Mouse (Mus musculus) adrenal gland, adult 8-10 months (tissue): Measurements from ENCODE around the gene Tmem132d. TPM values are rescaled to one million over a fixed set of nuclear protein-coding genes. Genes with fewer than 3 reads are reported as not detected.

Experiments
- DNase-seq: peaks from one replicate; pipeline ENCODE4 v3.0.0; 2022
- total RNA-seq, 4 experiments: library from RNA; stranded (reverse); gene quantifications; 2 replicates each; pipeline ENCODE4 v1.2.4; 2022

Gene Tmem132d
- total RNA-seq, 4 experiments from 2014 or later, result 0.09 to 0.14 TPM; not detected in 2

DNA sequence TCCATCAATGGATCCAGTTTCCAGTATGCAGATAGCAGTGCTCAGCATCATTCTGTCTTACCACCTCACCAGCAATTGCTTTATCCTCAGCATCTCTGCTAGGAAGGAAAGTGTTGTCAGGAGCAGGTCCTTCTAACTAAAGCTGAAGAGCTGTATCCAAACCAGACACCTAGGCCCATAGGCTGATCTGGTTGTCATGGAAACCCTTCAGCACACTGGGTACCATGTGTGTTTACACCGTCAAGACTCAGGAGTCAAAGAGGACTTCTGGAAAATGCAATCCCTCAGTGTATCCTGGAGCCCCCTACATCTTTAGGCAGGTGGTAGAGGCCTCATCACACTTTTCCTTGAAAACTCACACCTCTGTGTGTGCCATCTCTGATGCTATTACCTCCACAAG lies 513.7 kb downstream of the Tmem132d start:
- no peak for DNase-seq

GRCm38 (mm10) chr5:127918376-127918775 lies 514.5 kb downstream of the Tmem132d start:
- DNase-seq, result no peak

GRCm38 (mm10) chr5:127914157-127914556 lies 518.7 kb downstream of the Tmem132d start:
- DNase-seq, result no peak

DNA sequence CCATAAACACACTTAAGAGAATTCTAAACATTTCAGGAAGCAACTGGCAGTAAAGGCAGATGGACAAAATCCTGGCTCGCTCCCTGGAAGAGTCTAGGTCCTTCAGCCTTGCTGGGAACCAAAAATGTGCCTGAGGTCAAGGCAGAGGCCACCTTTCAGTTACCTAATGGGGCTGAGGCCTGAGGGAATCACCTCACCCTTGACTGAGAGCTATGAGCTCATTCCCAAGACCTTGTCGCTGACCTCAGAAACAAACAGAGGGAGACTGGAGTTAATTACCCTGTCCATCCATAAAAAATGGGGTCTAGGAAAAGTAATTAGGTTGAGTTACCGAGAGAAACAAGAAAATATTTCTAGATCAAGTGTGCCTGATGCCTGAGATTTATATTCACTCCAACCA lies 521.3 kb downstream of the Tmem132d start:
- DNase-seq, result peak; percentile 28

- DNase-seq, result no peak
Observed at GRCm38 (mm10) chr5:127910356-127910755, 522.5 kb downstream of the Tmem132d start.

DNA sequence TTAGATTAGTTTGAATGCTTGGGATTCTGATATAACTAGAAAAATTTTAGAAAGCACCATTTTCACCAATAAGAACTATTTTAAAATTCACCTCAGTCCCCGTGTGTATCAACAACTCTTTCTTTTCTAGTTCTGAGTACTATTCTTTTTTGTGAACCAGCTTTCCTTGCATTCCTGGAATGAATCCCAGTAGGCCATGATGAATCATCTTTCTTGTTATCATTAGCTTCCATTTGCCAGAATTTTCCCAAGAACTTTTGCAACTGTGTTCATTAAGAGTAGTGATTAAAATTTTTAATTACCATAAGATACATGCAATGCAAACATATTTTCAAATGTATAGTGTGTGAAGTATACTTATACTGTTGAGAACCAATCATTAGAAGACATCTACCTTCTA lies 537.7 kb downstream of the Tmem132d start:
- DNase-seq, result no peak

GRCm38 (mm10) chr5:127885566-127886505 lies 547.0 kb downstream of the Tmem132d start:
- no peak for DNase-seq

- no peak for DNase-seq
Observed at GRCm38 (mm10) chr5:127883021-127883420, 549.9 kb downstream of the Tmem132d start.

DNA sequence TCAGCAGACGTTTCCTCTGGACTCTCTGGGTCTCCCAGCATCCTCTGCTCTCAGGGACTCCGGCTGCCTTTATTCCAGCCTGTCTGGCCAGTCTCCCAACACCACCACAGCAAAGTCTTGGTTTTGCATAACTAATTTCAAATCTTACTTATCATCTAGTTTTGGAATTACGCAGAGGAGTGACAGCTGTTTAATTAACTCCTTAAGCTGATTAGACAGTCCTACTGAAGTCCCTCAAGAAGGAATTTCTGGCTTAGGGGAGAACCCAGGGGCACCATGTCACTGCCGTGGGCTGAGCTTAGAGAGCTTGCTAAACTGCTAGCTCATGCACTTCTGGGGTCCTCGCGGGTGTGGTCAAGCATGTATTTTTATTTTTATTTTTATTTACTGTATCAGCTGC lies 558.4 kb downstream of the Tmem132d start:
- no peak for DNase-seq

- DNase-seq, result no peak
Observed at GRCm38 (mm10) chr5:127865157-127865556, 567.7 kb downstream of the Tmem132d start.

DNA sequence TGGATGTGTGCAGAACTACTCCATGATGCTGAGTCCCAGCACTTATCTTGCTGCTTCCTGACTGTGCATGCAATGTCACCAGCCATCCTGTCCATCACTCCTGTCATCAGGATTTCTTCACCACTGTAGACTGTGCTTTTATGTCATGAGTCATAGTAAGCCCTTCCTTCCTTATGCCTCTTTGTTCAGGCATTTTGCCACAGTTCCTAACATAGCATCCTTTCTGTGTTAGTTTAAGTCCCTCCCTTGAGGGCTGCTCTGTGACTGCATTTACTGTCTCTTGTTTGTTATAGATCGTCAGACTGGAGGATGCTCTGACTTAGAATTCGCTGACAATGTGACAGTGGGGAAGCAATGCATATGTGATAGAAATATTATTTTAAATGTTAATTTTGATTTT lies 573.2 kb downstream of the Tmem132d start:
- DNase-seq, result no peak

DNA sequence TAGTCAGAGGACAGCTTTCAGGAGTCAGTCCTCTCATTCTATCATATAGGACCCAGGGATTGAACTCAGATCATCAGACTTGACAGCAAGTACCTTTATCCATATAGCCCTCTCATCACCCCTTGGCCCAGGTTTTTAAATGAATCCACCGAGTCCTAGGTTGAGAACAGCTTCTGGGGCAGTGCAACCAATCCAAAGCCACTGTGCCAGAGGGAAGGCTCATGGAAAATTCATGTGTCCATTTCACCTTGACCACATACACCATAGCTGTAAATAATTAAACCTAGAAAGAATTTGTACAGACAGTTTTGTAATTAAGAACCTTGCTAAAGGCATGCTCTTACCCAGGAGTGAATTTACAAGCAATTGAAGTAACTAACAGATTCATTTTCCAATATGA lies 580.6 kb downstream of the Tmem132d start:
- DNase-seq, result no peak

- DNase-seq, result no peak
Observed at GRCm38 (mm10) chr5:127831791-127832190, 601.1 kb downstream of the Tmem132d start.

DNA sequence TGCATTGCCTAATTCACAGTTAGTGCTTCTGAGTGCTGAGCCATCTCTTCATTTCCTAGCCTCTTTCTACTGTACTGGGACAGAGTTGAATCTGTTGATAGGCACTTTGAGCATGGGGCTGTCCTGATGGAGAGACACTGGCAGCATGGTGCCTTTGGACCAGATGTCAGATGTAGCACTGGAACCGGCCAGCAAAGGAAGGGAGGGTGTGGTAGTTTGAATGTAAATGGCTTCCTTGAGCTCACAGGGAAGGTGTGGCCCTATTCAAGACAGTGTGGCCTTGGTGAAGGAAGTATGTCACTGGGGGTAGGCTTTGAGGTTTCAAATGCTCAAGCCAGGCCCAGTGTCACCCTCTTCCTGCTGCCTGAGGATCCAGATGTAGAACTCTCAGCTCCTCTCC lies 602.0 kb downstream of the Tmem132d start:
- DNase-seq, result no peak

GRCm38 (mm10) chr5:127828756-127829155 lies 604.1 kb downstream of the Tmem132d start:
- no peak for DNase-seq

DNA sequence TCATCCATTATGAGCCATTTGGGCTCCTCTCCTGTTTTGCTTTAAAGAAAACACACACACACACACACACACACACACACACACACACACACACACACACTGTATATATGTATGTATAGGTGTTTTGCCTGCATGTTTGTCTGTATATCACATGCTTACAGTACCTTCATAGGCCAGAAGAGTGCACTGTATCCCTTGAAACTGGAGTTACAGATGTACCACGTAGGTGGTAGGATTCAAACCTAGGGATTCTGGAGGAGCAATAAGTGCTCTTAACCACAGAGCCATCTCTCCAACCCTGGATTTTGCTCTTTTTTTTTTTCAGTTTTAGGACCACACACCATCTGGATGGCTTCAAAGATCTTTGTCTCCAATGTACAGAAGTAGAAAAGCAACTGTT lies 610.9 kb downstream of the Tmem132d start:
- DNase-seq, result no peak

DNA sequence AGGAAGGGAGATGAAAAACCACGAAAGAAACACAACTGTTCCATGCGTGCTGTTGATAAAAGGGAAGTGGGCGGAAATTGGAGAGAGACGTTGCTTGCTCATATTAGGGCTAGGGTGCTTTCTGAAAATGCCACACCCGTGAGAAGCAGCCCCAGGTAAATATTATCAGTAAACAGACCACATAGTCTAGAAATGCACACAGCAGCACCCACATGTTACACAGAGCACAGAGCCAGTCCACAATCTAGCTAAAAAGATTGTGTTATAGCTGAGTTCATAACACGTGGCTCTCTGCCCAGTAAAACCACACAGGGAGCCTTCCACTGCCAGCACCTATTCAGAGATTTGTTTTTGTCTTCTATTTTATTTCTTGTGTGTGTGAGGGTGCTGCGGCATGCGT lies 617.6 kb downstream of the Tmem132d start:
- no peak for DNase-seq

- DNase-seq, result no peak
Observed at GRCm38 (mm10) chr5:127807419-127807818, 625.5 kb downstream of the Tmem132d start.

GRCm38 (mm10) chr5:127806850-127807249 lies 626.0 kb downstream of the Tmem132d start:
- DNase-seq, result no peak

DNA sequence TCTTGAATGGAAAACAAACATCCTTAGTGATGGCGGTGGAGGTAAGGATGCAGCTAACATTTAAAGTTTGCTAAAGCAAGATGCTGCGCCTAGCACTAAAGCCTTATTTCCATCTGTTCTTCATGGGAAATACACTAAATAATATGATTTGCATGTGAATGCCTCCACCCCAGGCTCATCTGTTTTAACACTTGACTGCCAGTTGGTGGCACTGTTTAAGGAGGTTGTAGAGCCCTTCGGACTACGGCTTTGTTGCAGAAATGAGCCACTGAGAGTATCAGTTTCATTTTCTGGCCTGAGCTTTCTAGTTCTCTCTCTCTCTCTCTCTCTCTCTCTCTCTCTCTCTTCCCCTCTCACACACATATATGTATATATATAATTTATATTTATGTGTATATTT lies 632.0 kb downstream of the Tmem132d start:
- no peak for DNase-seq

DNA sequence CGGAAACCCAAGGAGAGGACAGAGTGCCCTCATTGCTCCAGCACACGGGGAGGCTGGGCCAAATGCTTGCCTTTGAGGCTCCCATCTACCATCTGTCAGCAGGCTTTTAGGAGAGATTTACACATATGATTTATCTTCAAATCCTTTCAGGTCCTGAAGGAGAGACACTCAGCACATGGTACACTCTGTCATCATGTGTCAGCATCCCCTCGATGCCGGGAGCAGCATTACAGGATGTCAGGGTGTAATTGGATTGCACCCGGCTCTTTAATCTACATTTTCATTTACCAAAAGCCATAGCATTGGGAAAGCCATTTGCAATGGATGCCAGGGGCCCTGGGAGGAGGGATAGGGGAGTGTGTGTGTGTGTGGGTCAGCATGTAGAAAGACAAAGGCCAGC lies 651.7 kb downstream of the Tmem132d start:
- DNase-seq, result no peak

DNA sequence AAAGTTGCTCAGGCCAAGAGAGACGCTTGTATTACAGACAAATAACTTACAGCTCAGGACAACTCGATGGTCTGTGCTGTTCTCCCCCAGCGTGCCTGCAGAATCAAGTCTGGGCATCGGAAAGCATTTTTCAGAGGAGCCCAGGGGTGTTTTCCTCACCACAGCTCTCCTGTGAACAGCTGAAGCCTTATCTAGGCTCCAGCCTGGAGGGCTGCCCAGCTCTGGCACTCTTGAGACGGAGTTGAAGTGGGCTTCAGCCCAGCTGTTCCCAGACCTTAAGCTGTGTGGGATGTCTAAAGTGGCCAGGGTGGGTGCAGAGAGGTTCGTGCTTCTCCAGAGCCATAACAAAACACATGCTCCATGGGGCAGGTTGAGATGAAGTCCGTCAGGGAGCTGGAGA lies 657.1 kb downstream of the Tmem132d start:
- DNase-seq, result no peak

DNA sequence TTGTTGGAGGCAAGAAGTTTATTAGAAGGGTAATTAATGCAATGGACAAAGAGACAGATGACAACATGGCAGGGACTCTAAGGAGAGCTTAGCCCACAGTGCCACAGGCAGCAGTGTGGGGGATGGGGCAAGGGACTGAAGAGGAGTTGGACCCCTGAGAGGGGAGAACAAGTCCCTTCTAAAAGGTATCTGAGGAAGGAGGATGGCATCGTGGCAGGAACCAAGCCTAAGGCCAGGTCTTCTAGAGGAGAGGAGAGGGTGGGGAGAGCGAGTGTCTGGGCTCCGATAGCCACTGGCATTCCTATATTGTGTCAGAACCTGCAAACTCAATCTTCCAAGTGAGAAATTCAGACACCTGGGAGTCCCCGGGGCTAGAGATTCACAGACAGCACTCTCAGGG lies 674.3 kb downstream of the Tmem132d start:
- no peak for DNase-seq

DNA sequence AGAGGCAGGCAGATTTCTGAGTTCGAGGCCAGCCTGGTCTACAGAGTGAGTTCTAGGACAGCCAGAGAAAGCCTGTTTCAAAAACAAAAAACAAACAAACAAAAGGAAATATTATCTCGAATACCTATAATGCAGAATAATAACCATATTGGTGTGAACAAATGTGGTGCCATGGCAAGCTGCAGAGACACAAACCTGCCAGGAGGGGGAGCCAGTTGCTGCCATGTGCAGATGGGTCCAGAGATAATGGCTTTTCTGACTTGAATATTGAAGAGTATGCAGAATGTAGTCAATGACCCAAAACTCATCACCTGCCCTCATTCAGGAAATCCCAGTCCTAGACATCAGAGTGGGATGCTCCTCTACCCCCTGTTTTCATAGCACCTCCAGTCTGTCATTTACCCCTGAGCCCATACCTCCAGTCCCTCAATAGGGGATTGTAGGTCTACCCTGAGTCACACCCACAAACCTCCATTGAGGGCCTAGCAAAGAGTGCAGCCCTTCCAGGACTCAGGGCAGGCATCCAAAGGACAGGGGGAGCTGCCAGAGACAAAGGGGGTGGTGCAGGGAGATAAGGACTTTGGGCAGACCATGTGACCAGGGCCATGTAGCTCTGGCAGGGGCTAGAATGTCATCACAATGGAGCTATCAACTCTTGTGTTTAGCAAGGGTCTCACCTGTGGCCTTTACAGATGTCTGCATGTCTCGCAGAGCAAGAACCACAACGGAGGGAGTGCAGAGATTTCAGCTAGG lies 676.0 kb downstream of the Tmem132d start:
- no peak for DNase-seq
